Mouse (Mus musculus) midbrain, embryonic 15.5 days (tissue): ENCODE results near the gene Hlcs. TPM values are rescaled to one million over a fixed set of nuclear protein-coding genes. Genes with fewer than 3 reads are reported as not detected.

ENCODE experiments used
- ATAC-seq: fragments of 200-750 bp; cut with Nextera tagmentation; replicated peaks from 2 replicates; pipeline ENCODE4 v1.8.0; 2017; ENCODE audit warnings: moderate TSS enrichment
- H3K27ac ChIP-seq: fragments of 300-500 bp; sonication (generic); 2 replicates; pipeline ENCODE4 v1.5.1; 2015; ENCODE audit warnings: mild to moderate bottlenecking, inconsistent platforms
- H3K27me3 ChIP-seq: fragments of 300-500 bp; sonication (generic); replicated peaks from 2 replicates; pipeline ENCODE4 v1.6.1; 2015; ENCODE audit warnings: inconsistent platforms
- H3K36me3 ChIP-seq: fragments of 300-500 bp; sonication (generic); replicated peaks from 2 replicates; pipeline ENCODE4 v1.6.1; 2015; ENCODE audit warnings: inconsistent platforms
- H3K4me1 ChIP-seq: fragments of 300-500 bp; sonication (generic); 2 replicates; pipeline ENCODE4 v1.6.1; 2015; ENCODE audit warnings: inconsistent platforms
- H3K4me2 ChIP-seq: fragments of 300-500 bp; sonication (generic); 2 replicates; pipeline ENCODE4 v1.6.1; 2015; ENCODE audit warnings: inconsistent platforms, mild to moderate bottlenecking, moderate library complexity
- H3K4me3 ChIP-seq: fragments of 300-500 bp; sonication (generic); 2 replicates; pipeline ENCODE4 v1.5.1; 2015; ENCODE audit warnings: mild to moderate bottlenecking, inconsistent platforms
- H3K9ac ChIP-seq: fragments of 300-500 bp; sonication (generic); 2 replicates; pipeline ENCODE4 v1.6.1; 2015; ENCODE audit warnings: mild to moderate bottlenecking, inconsistent platforms
- H3K9me3 ChIP-seq: fragments of 300-500 bp; sonication (generic); 2 replicates; pipeline ENCODE4 v1.6.1; 2016; ENCODE audit warnings: inconsistent platforms
- WGBS: fragments of 180-500 bp; shearing (Covaris S2); methylation state at CpG from one replicate; pipeline ENCODE4 v1.1.7; 2015; ENCODE audit warnings: mixed read lengths; 5-methylcytosine and 5-hydroxymethylcytosine counted together
- polyA plus RNA-seq: library from polyadenylated mRNA; unstranded; fragments of >200 nt; fragmentation: Nextera tagmentation; extraction: Ambion mirVana; gene quantifications from 2 replicates; pipeline ENCODE4 v1.2.1, GENCODE M21; 2015

Hlcs gene
- polyA plus RNA-seq, 1 experiment from 2014 or later, result 10.1 TPM

- H3K4me1 ChIP-seq, result peaks cover 2% of the 10 kb centered on the region; the same call in 1 of the 2 replicates
- no peak overlapping the region for H3K4me2 ChIP-seq
- no peak overlapping the region for H3K4me3 ChIP-seq
- peaks cover 36% of the 10 kb centered on the region for H3K27me3 ChIP-seq
- no peak overlapping the region for H3K9ac ChIP-seq
- H3K36me3 ChIP-seq, result no peaks in the 10 kb centered on the region
- 100% methylated on average over 1 of the region's 1 CpGs for WGBS
- H3K27ac ChIP-seq, result no peak overlapping the region
- no peaks in the 10 kb centered on the region for H3K9me3 ChIP-seq
- no peak for ATAC-seq
Observed at GRCm38 (mm10) chr16:94118394-94118793, 195.0 kb downstream of the Hlcs start.

- Histone ChIP-seq H3K27ac (no peak overlapping the region), H3K4me2 (no peak overlapping the region), H3K9ac (no peak overlapping the region), H3K9me3 (no peaks in the 10 kb centered on the region), H3K4me1 (0 out of 2 replicates have a peak, but pooled peaks cover 2% of the 10 kb centered on the region), H3K4me3 (no peak overlapping the region), H3K27me3 (peaks cover 26% of the 10 kb centered on the region), H3K36me3 (no peaks in the 10 kb centered on the region)
- no peak for ATAC-seq
- WGBS, result 44% methylated on average over 6 of the region's 6 CpGs
Observed at GRCm38 (mm10) chr16:94117333-94117732, 196.0 kb downstream of the Hlcs start.

GRCm38 (mm10) chr16:94114693-94115092 lies 198.7 kb downstream of the Hlcs start:
- no peak for ATAC-seq
- H3K9ac ChIP-seq, result no peak overlapping the region
- 76% methylated on average over 9 of the region's 9 CpGs for WGBS
- no peak overlapping the region for H3K4me2 ChIP-seq
- H3K36me3 ChIP-seq, result no peaks in the 10 kb centered on the region
- no peak overlapping the region for H3K4me3 ChIP-seq
- H3K9me3 ChIP-seq, result no peaks in the 10 kb centered on the region
- 0 out of 2 replicates have a peak, but pooled peaks cover 2% of the 10 kb centered on the region for H3K4me1 ChIP-seq
- H3K27me3 ChIP-seq, result peaks cover 8% of the 10 kb centered on the region; the same call in 1 of the 2 replicates
- no peak overlapping the region for H3K27ac ChIP-seq

- Histone ChIP-seq H3K27ac (no peak overlapping the region), H3K9ac (no peak overlapping the region), H3K4me2 (no peak overlapping the region), H3K27me3 (peaks cover 13% of the 10 kb centered on the region; the same call in 1 of the 2 replicates), H3K4me1 (0 out of 2 replicates have a peak, but pooled peaks cover 2% of the 10 kb centered on the region), H3K36me3 (no peaks in the 10 kb centered on the region), H3K9me3 (no peaks in the 10 kb centered on the region), H3K4me3 (no peak overlapping the region)
- no peak for ATAC-seq
- 88% methylated on average over 7 of the region's 7 CpGs for WGBS
Observed at GRCm38 (mm10) chr16:94113160-94113559, 200.2 kb downstream of the Hlcs start.

DNA sequence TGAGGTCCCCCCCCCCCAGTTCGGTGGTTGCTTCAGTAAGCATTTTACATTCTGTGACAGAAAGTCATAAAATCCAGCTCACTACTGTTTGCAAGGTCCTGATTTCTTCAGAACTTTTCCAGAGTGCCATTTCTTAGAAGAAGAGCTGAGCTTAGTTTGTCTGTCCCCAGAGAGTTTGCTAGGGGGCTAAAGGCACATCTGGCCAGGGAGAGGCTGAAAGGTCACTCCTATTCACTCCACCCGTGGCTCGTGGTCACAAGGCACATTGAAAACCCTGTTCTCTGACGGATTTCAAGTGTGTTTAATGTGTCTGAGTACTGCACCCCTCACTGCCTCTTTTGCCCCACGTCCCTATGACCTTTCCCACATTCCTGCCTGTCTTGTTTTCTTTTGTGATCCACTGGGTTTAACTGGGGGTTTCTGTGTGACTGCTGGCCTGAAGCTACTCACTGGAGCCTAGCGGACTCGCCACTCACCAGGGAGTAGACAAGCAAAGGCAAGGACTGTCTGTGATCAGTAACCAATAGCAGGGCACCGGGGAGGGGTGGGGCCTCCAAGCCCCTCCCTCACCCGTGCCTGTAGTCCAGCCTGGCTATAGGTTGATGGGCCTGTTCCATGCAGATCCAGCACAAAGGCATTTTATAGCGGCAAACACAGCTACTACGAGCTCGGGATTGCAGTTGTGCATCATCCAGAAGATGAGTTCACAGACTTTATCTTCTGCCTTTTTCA lies 215.5 kb downstream of the Hlcs start:
- Histone ChIP-seq H3K27me3 (peaks cover 75% of the 10 kb centered on the region), H3K9me3 (no peaks in the 10 kb centered on the region), H3K4me1 (no peaks in the 10 kb centered on the region), H3K36me3 (no peaks in the 10 kb centered on the region), H3K9ac (no peak overlapping the region), H3K4me3 (no peak overlapping the region), H3K27ac (no peak overlapping the region), H3K4me2 (no peak overlapping the region)
- WGBS, result 6% methylated on average over 12 of the region's 12 CpGs
- no peak for ATAC-seq

DNA sequence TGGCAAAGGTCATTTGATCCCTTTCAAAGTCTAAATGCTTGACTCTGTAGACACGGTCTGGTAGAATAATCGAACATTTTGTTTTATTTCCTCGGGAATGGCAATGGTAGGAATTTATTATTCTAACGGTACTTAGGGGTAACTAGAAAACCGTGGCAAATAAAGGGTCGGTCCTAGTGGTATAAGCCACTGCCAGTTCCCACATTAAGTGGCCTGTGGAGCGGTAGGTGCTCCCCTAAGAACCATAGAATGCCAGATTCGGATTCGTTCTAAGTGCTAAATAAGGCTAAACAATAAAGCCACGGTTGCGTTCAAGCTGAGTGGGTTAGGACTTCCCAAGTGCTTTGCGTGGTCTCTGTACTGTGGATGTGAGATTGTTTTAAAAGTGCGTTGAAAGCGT lies 216.9 kb downstream of the Hlcs start:
- H3K27ac ChIP-seq, result no peak overlapping the region
- H3K4me1 ChIP-seq, result no peaks in the 10 kb centered on the region
- no peaks in the 10 kb centered on the region for H3K36me3 ChIP-seq
- no peak overlapping the region for H3K4me3 ChIP-seq
- H3K4me2 ChIP-seq, result no peak overlapping the region
- no peak overlapping the region for H3K9ac ChIP-seq
- H3K9me3 ChIP-seq, result no peaks in the 10 kb centered on the region
- no peak for ATAC-seq
- H3K27me3 ChIP-seq, result peaks cover 87% of the 10 kb centered on the region
- WGBS, result 2% methylated on average over 14 of the region's 14 CpGs

- Histone ChIP-seq H3K4me2 (no peak overlapping the region), H3K27me3 (peaks cover 90% of the 10 kb centered on the region), H3K4me3 (no peak overlapping the region), H3K27ac (no peak overlapping the region), H3K4me1 (no peaks in the 10 kb centered on the region), H3K9me3 (no peaks in the 10 kb centered on the region), H3K36me3 (no peaks in the 10 kb centered on the region), H3K9ac (no peak overlapping the region)
- WGBS, result 1% methylated on average over 26 of the region's 26 CpGs
- ATAC-seq, result no peak
Observed at GRCm38 (mm10) chr16:94095109-94095822, 218.1 kb downstream of the Hlcs start.

DNA sequence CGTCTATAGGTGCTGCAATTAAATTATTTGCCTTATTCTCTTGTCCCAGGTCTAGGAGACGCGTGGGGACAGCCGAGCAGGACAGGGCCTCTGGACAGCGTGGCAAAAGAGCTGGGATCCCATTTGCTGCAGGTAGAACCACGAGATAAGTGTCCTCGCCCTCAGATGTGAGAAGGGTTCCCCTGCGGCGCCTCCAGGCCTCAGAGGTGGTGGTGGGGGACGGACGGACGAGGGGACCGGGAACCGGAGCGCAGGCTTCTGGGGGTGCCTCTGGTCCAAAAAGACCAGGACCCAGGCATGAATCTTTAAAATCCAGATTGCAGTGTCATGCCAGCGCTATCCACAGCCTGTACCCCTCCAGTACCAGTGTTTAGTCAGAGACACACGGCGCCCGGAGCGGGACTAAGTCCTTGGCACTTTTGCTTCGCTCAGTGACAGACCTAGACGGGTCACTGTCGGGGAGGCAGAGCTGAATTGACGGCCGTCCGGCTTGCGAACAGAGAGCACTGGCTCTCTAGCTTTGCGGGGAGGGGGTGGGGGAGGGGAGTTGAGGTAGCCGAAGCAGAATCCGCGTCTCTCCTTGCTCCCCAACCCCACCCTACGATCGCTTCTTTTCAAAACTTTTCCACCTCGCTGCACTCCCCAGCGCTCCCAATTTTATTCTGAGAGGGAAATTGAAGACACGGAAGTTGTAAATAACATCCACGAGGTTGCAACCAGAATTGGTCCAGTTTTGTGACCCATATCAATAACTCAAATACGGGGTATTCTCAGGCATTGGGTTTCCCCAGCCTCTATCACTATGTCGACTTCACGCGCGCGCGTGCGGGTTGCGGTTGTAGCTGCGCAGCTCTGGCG lies 218.9 kb downstream of the Hlcs start:
- peaks cover 90% of the 10 kb centered on the region for H3K27me3 ChIP-seq
- H3K9me3 ChIP-seq, result no peaks in the 10 kb centered on the region
- H3K4me3 ChIP-seq, result no peak overlapping the region
- no peak for ATAC-seq
- WGBS, result 2% methylated on average over 48 of the region's 48 CpGs
- no peak overlapping the region for H3K27ac ChIP-seq
- H3K9ac ChIP-seq, result no peak overlapping the region
- no peaks in the 10 kb centered on the region for H3K4me1 ChIP-seq
- no peaks in the 10 kb centered on the region for H3K36me3 ChIP-seq
- no peak overlapping the region for H3K4me2 ChIP-seq

GRCm38 (mm10) chr16:94093151-94093863 lies 220.1 kb downstream of the Hlcs start:
- no peak for ATAC-seq
- WGBS, result 3% methylated on average over 24 of the region's 24 CpGs
- no peak overlapping the region for H3K27ac ChIP-seq
- H3K9ac ChIP-seq, result no peak overlapping the region
- no peaks in the 10 kb centered on the region for H3K9me3 ChIP-seq
- no peaks in the 10 kb centered on the region for H3K36me3 ChIP-seq
- no peak overlapping the region for H3K4me2 ChIP-seq
- no peak overlapping the region for H3K4me3 ChIP-seq
- no peaks in the 10 kb centered on the region for H3K4me1 ChIP-seq
- peaks cover 91% of the 10 kb centered on the region for H3K27me3 ChIP-seq

DNA sequence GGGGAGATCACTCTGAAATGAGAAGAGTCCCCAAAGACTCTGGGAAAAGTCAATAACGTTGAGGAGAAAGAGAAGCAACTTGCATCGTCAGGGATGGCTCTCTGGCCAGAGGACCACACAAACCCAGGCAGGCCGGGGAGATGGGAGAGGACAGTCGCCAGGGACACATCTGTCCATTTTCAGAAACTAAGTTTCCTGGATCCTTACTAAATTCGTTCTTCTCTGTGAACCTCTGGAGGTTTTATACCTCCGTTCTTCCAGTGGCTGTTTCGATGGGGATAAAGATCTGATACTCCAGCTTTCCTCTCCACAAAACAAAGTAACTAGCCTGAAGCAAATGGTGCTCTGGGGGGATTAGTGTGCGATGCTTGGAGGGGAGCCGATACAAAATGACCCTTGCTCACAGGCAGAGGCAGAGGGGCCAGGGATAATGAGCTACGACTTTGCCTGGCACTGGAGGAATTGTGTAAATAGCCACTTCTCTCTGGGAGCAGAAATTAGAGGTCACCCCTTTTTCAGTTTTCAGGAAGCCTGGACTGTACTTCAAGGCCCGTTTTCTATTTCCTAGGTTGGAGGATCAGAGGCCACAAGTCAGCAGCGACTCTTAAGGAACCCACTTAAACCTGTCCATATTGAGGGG lies 220.7 kb downstream of the Hlcs start:
- Histone ChIP-seq H3K4me3 (no peak overlapping the region), H3K4me2 (no peak overlapping the region), H3K27me3 (peaks cover 90% of the 10 kb centered on the region), H3K4me1 (no peaks in the 10 kb centered on the region), H3K9ac (no peak overlapping the region), H3K9me3 (no peaks in the 10 kb centered on the region), H3K36me3 (no peaks in the 10 kb centered on the region), H3K27ac (no peak overlapping the region)
- no peak for ATAC-seq
- WGBS, result 2% methylated on average over 12 of the region's 12 CpGs

DNA sequence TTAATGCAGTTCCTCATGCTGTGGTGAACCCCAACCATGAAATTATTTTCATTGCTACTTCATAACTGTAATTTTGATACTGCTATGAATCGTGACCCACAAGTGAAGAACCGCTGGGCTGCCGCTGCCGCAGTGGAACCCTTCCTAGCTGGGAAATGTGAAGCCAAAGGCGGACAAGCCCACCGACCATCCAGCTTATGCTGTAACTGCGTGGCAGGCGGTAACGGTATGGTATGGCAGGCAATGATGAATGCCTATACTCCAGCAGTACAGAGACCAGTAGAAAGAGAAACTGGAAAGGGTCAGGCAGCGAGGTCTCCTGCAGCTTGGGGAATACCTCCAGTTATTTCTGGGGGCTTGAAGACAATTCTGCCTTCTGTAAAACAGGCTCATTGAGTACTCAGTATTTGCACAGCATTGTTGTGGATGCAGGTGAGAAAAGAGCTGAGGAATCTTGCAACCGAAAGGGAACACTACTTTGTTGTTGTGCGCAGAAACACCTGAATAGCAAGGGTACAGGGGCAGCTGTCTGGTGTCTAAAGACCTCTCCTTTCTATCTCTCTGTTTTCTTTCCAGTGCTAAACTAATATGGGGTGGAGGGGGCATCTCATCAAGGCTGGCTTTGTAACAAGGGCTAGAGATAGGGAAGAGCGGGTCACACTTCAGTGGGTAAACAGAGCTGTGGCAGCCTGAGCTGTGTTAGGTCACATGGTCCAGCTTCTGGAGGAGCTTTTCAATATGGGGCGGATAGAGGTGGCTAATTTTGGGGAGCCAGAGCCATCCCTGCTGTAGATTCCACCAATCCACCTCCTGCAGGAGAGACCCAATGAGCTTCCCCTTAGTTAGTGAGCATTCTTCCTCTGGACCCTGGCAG lies 224.3 kb downstream of the Hlcs start:
- peaks cover 19% of the 10 kb centered on the region for H3K4me1 ChIP-seq
- no peak overlapping the region for H3K4me3 ChIP-seq
- no peak overlapping the region for H3K9ac ChIP-seq
- no peak overlapping the region for H3K27ac ChIP-seq
- H3K4me2 ChIP-seq, result no peak overlapping the region
- peaks cover 89% of the 10 kb centered on the region for H3K27me3 ChIP-seq
- H3K36me3 ChIP-seq, result no peaks in the 10 kb centered on the region
- 8% methylated on average over 14 of the region's 14 CpGs for WGBS
- H3K9me3 ChIP-seq, result no peaks in the 10 kb centered on the region
- ATAC-seq, result no peak
